Mouse (Mus musculus): ENCODE data around the gene Terb1. TPM values are rescaled to one million over a fixed set of nuclear protein-coding genes. Genes with fewer than 3 reads are reported as not detected.
A peak's percentile ranks its signal among the peaks of the same experiment; 100 is the strongest.

Terb1 gene
- polyA plus RNA-seq (2014; fragmentation: Nextera tagmentation; extraction: Ambion mirVana) = 0.05 TPM in 1 of 2 replicates, not detected in the other

GRCm38 (mm10) chr8:104509061-104510006 is at the start of gene Terb1:
Gene Terb1 (minus strand): TSS chr8:104509910.
- Histone ChIP-seq H3K27ac (ENCODE audit: low read depth, low read length) (no peak within 1 kb of the TSS), H3K4me2 (peak within 1 kb of the TSS; percentile 96), H3K9ac (ENCODE audit: low read depth, low read length) (peak within 1 kb of the TSS; percentile 70), H3K4me1 (replicated peaks; ENCODE audit: control insufficient read depth, insufficient read depth, low read length) (0 out of 2 replicates have a peak, but pooled peaks cover 6% of the 10 kb centered on the region), H3K9me3 (ENCODE audit: control insufficient read depth, low read length) (no peaks in the 10 kb centered on the region), H3K36me3 (ENCODE audit: control insufficient read depth, insufficient read depth, low read length) (no peaks in the 10 kb centered on the region; the same call in 1 of the 2 replicates), H3K4me3 (ENCODE audit: low read depth, low read length) (peak within 1 kb of the TSS; percentile 66), H3K27me3 (replicated peaks; ENCODE audit: control insufficient read depth, insufficient read depth, low read length) (no peaks in the 10 kb centered on the region)
- DNase-seq (ENCODE audit: low spot score) = peak; percentile 51
- ATAC-seq (replicated peaks; ENCODE audit: low FRiP score) = peak; percentile 62
- WGBS = 4% methylated on average over 64 of the region's 64 CpGs

GRCm38 (mm10) chr8:104557226-104557625 is 47.5 kb upstream of the Terb1 start:
- Histone ChIP-seq H3K36me3 (ENCODE audit: control insufficient read depth, insufficient read depth, low read length) (no peaks in the 10 kb centered on the region), H3K27ac (ENCODE audit: low read depth, low read length) (no peak overlapping the region), H3K9ac (ENCODE audit: low read depth, low read length) (no peak overlapping the region), H3K4me2 (no peak overlapping the region; the same call in 1 of the 2 replicates), H3K9me3 (ENCODE audit: control insufficient read depth, low read length) (no peaks in the 10 kb centered on the region), H3K4me3 (ENCODE audit: low read depth, low read length) (no peak overlapping the region), H3K27me3 (replicated peaks; ENCODE audit: control insufficient read depth, insufficient read depth, low read length) (peaks cover 6% of the 10 kb centered on the region), H3K4me1 (replicated peaks; ENCODE audit: control insufficient read depth, insufficient read depth, low read length) (no peaks in the 10 kb centered on the region)
- ATAC-seq (replicated peaks; ENCODE audit: low FRiP score) (peak; percentile 61), DNase-seq (ENCODE audit: low spot score) (no peak)
- WGBS = 41% methylated on average over 7 of the region's 7 CpGs

- peaks cover 6% of the 10 kb centered on the region for H3K27me3 ChIP-seq (replicated peaks; ENCODE audit: control insufficient read depth, insufficient read depth, low read length)
- no peaks in the 10 kb centered on the region for H3K9me3 ChIP-seq (ENCODE audit: control insufficient read depth, low read length)
- H3K4me1 ChIP-seq (replicated peaks; ENCODE audit: control insufficient read depth, insufficient read depth, low read length) = no peaks in the 10 kb centered on the region
- no peak overlapping the region for H3K9ac ChIP-seq (ENCODE audit: low read depth, low read length)
- 87% methylated on average over 4 of the region's 4 CpGs for WGBS
- no peak overlapping the region for H3K4me3 ChIP-seq (ENCODE audit: low read depth, low read length)
- H3K4me2 ChIP-seq = no peak overlapping the region
- DNase-seq (ENCODE audit: low spot score) (no peak), ATAC-seq (replicated peaks; ENCODE audit: low FRiP score) (no peak)
- H3K36me3 ChIP-seq (ENCODE audit: control insufficient read depth, insufficient read depth, low read length) = no peaks in the 10 kb centered on the region
- no peak overlapping the region for H3K27ac ChIP-seq (ENCODE audit: low read depth, low read length)
These were observed 45.5 kb upstream of the Terb1 start for GRCm38 (mm10) chr8:104555191-104555590.

- H3K27ac ChIP-seq (ENCODE audit: low read depth, low read length) = no peak overlapping the region
- peaks cover 60% of the 10 kb centered on the region for H3K27me3 ChIP-seq (replicated peaks; ENCODE audit: control insufficient read depth, insufficient read depth, low read length)
- ATAC-seq (replicated peaks; ENCODE audit: low FRiP score) (no peak), DNase-seq (ENCODE audit: low spot score) (peak; percentile 20)
- H3K9ac ChIP-seq (ENCODE audit: low read depth, low read length) = no peak overlapping the region
- H3K4me2 ChIP-seq = no peak overlapping the region
- WGBS = 81% methylated on average over 8 of the region's 8 CpGs
- no peaks in the 10 kb centered on the region for H3K9me3 ChIP-seq (ENCODE audit: control insufficient read depth, low read length)
- H3K36me3 ChIP-seq (ENCODE audit: control insufficient read depth, insufficient read depth, low read length) = no peaks in the 10 kb centered on the region
- H3K4me1 ChIP-seq (replicated peaks; ENCODE audit: control insufficient read depth, insufficient read depth, low read length) = peaks cover 5% of the 10 kb centered on the region; the same call in 1 of the 2 replicates
- no peak overlapping the region for H3K4me3 ChIP-seq (ENCODE audit: low read depth, low read length)
These were observed 33.8 kb upstream of the Terb1 start for GRCm38 (mm10) chr8:104543440-104544045.

GRCm38 (mm10) chr8:104542160-104542559 is 32.5 kb upstream of the Terb1 start:
- H3K9ac ChIP-seq (ENCODE audit: low read depth, low read length) = no peak overlapping the region
- H3K36me3 ChIP-seq (ENCODE audit: control insufficient read depth, insufficient read depth, low read length) = no peaks in the 10 kb centered on the region
- WGBS = 19% methylated on average over 11 of the region's 11 CpGs
- peaks cover 67% of the 10 kb centered on the region for H3K27me3 ChIP-seq (replicated peaks; ENCODE audit: control insufficient read depth, insufficient read depth, low read length)
- ATAC-seq (replicated peaks; ENCODE audit: low FRiP score) (no peak), DNase-seq (ENCODE audit: low spot score) (no peak)
- H3K4me2 ChIP-seq = no peak overlapping the region; the same call in 1 of the 2 replicates
- peaks cover 5% of the 10 kb centered on the region; the same call in 1 of the 2 replicates for H3K4me1 ChIP-seq (replicated peaks; ENCODE audit: control insufficient read depth, insufficient read depth, low read length)
- no peak overlapping the region for H3K4me3 ChIP-seq (ENCODE audit: low read depth, low read length)
- H3K27ac ChIP-seq (ENCODE audit: low read depth, low read length) = no peak overlapping the region
- H3K9me3 ChIP-seq (ENCODE audit: control insufficient read depth, low read length) = no peaks in the 10 kb centered on the region

- DNase-seq (ENCODE audit: low spot score) (no peak), ATAC-seq (replicated peaks; ENCODE audit: low FRiP score) (no peak)
- H3K27me3 ChIP-seq (replicated peaks; ENCODE audit: control insufficient read depth, insufficient read depth, low read length) = peaks cover 67% of the 10 kb centered on the region
- 14% methylated on average over 8 of the region's 8 CpGs for WGBS
- no peaks in the 10 kb centered on the region for H3K36me3 ChIP-seq (ENCODE audit: control insufficient read depth, insufficient read depth, low read length)
- peaks cover 5% of the 10 kb centered on the region; the same call in 1 of the 2 replicates for H3K4me1 ChIP-seq (replicated peaks; ENCODE audit: control insufficient read depth, insufficient read depth, low read length)
- H3K27ac ChIP-seq (ENCODE audit: low read depth, low read length) = no peak overlapping the region
- no peak overlapping the region for H3K9ac ChIP-seq (ENCODE audit: low read depth, low read length)
- H3K9me3 ChIP-seq (ENCODE audit: control insufficient read depth, low read length) = no peaks in the 10 kb centered on the region
- peak overlapping the region; percentile 51 for H3K4me3 ChIP-seq (ENCODE audit: low read depth, low read length)
- peak overlapping the region; percentile 84 for H3K4me2 ChIP-seq
These were observed 31.8 kb upstream of the Terb1 start for GRCm38 (mm10) chr8:104541515-104541880.

- Histone ChIP-seq H3K4me1 (replicated peaks; ENCODE audit: control insufficient read depth, insufficient read depth, low read length) (peaks cover 5% of the 10 kb centered on the region; the same call in 1 of the 2 replicates), H3K36me3 (ENCODE audit: control insufficient read depth, insufficient read depth, low read length) (no peaks in the 10 kb centered on the region), H3K9me3 (ENCODE audit: control insufficient read depth, low read length) (no peaks in the 10 kb centered on the region), H3K9ac (ENCODE audit: low read depth, low read length) (no peak overlapping the region), H3K27ac (ENCODE audit: low read depth, low read length) (no peak overlapping the region), H3K4me2 (peak overlapping the region; percentile 84), H3K4me3 (ENCODE audit: low read depth, low read length) (peak overlapping the region; percentile 51), H3K27me3 (replicated peaks; ENCODE audit: control insufficient read depth, insufficient read depth, low read length) (peaks cover 67% of the 10 kb centered on the region)
- under 1% methylated on average over 71 of the region's 76 CpGs for WGBS
- no peak for DNase-seq (ENCODE audit: low spot score)
- peak; percentile 38; the same call in 1 of the 2 replicates for ATAC-seq (replicated peaks; ENCODE audit: low FRiP score)
These were observed 31.2 kb upstream of the Terb1 start for GRCm38 (mm10) chr8:104540710-104541514.

GRCm38 (mm10) chr8:104540238-104540637 is 30.5 kb upstream of the Terb1 start:
- Histone ChIP-seq H3K4me1 (replicated peaks; ENCODE audit: control insufficient read depth, insufficient read depth, low read length) (peaks cover 5% of the 10 kb centered on the region), H3K9me3 (ENCODE audit: control insufficient read depth, low read length) (no peaks in the 10 kb centered on the region), H3K36me3 (ENCODE audit: control insufficient read depth, insufficient read depth, low read length) (no peaks in the 10 kb centered on the region), H3K4me3 (ENCODE audit: low read depth, low read length) (peak overlapping the region; percentile 51; the same call in 1 of the 2 replicates), H3K4me2 (peak overlapping the region; percentile 84), H3K27me3 (replicated peaks; ENCODE audit: control insufficient read depth, insufficient read depth, low read length) (peaks cover 64% of the 10 kb centered on the region), H3K9ac (ENCODE audit: low read depth, low read length) (no peak overlapping the region), H3K27ac (ENCODE audit: low read depth, low read length) (no peak overlapping the region)
- DNase-seq (ENCODE audit: low spot score) (no peak), ATAC-seq (replicated peaks; ENCODE audit: low FRiP score) (0 out of 2 replicates have a peak, but pooled peaks have one; percentile 2)
- 28% methylated on average over 7 of the region's 7 CpGs for WGBS

Data from liver, embryonic 11.5 days (tissue).